Mouse (Mus musculus): Measurements from ENCODE around the gene Tex9. TPM values are rescaled to one million over a fixed set of nuclear protein-coding genes. Genes with fewer than 3 reads are reported as not detected.

The Tex9 gene
- total and polyA plus RNA-seq, 2 experiments from 2014 or later: 21.1 to 44.0 TPM

DNA sequence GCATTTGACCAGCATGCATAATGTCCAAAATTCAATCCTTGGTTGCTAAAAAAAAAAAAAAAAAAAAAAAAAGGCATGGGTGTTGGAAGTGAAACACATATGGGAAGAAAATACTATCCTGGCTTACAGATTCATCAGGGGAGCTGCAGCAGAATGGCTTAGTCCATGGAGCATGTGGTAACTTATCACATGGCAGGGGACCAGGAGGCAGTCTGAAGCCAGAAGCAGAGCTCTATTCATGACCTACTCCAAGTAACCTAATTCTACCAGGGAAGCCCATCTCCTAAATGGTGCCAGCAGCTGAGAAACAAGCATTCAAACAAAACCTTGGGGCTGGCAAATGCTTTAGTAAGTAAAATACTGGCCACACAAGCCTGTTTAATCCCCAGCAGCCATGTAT is 27.2 kb upstream of the Tex9 start:
- H3K9me3 ChIP-seq (ENCODE audit: low read length): no peaks in the 10 kb centered on the region
- no peak overlapping the region for H3K4me3 ChIP-seq (ENCODE audit: low read depth, low read length)
- ATAC-seq (ENCODE audit: low FRiP score): no peak
- H3K4me2 ChIP-seq (ENCODE audit: low read depth, low read length, poor library complexity, severe bottlenecking): no peak overlapping the region
- H3K27me3 ChIP-seq (ENCODE audit: insufficient read depth, low read length): no peaks in the 10 kb centered on the region
- H3K27ac ChIP-seq (ENCODE audit: low read depth, low read length): no peak overlapping the region
- no peak for TF ChIP-seq CTCF (IDR thresholded peaks at IDR 0.05)
- DNase-seq (ENCODE audit: low spot score): no peak
- no peaks in the 10 kb centered on the region for H3K4me1 ChIP-seq (ENCODE audit: insufficient read depth, low read length)
- no peaks in the 10 kb centered on the region for H3K36me3 ChIP-seq (ENCODE audit: insufficient read depth, low read length)
- no peak overlapping the region for H3K9ac ChIP-seq (replicated peaks; ENCODE audit: low read length, poor library complexity, severe bottlenecking)

DNA sequence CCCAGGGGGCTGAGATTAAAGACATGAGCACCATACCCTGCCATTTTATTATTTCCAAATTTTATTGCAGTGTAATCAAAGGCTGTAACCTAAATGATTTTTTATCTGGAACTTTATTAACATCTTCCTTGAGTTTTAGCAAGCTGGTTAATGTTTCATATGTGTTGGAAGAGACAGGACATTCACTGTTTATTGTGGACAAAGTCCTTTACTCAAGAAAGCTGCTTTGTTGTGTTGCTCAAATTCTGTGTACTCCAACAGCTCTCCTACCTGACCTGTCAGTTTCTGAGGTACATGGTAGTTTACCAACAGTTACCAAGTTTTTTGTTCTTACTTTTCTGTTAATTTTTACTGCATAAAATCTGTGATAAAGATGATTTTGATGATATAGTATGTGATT is 23.4 kb upstream of the Tex9 start:
- Histone ChIP-seq H3K9ac (replicated peaks; ENCODE audit: low read length, poor library complexity, severe bottlenecking) (no peak overlapping the region), H3K27ac (ENCODE audit: low read depth, low read length) (no peak overlapping the region)
- DNase-seq (ENCODE audit: low spot score): no peak

GRCm38 (mm10) chr9:72512229-72512981 is 20.4 kb upstream of the Tex9 start:
- Histone ChIP-seq H3K4me2 (ENCODE audit: low read depth, low read length, poor library complexity, severe bottlenecking) (no peak overlapping the region), H3K27ac (ENCODE audit: low read depth, low read length) (no peak overlapping the region), H3K9me3 (ENCODE audit: low read length) (no peaks in the 10 kb centered on the region), H3K36me3 (ENCODE audit: insufficient read depth, low read length) (no peaks in the 10 kb centered on the region), H3K9ac (replicated peaks; ENCODE audit: low read length, poor library complexity, severe bottlenecking) (no peak overlapping the region), H3K4me3 (ENCODE audit: low read depth, low read length) (no peak overlapping the region), H3K27me3 (ENCODE audit: insufficient read depth, low read length) (no peaks in the 10 kb centered on the region), H3K4me1 (ENCODE audit: insufficient read depth, low read length) (no peaks in the 10 kb centered on the region)
- 44% methylated on average over 11 of the region's 11 CpGs for WGBS
- DNase-seq (ENCODE audit: low spot score) (peak; percentile 42), ATAC-seq (ENCODE audit: low FRiP score) (no peak)
- TF ChIP-seq CTCF (IDR thresholded peaks at IDR 0.05): no peak

More for the DNA sequence above, 23.4 kb upstream of the Tex9 start:
- Histone ChIP-seq H3K4me1 (ENCODE audit: insufficient read depth, low read length) (no peaks in the 10 kb centered on the region), H3K9me3 (ENCODE audit: low read length) (no peaks in the 10 kb centered on the region), H3K4me2 (ENCODE audit: low read depth, low read length, poor library complexity, severe bottlenecking) (no peak overlapping the region), H3K27me3 (ENCODE audit: insufficient read depth, low read length) (no peaks in the 10 kb centered on the region), H3K4me3 (ENCODE audit: low read depth, low read length) (no peak overlapping the region), H3K36me3 (ENCODE audit: insufficient read depth, low read length) (no peaks in the 10 kb centered on the region)
- no peak for TF ChIP-seq CTCF (IDR thresholded peaks at IDR 0.05)
- no peak for ATAC-seq (ENCODE audit: low FRiP score)

- no peak for DNase-seq (ENCODE audit: low spot score)
- Histone ChIP-seq H3K27ac (ENCODE audit: low read depth, low read length) (no peak overlapping the region), H3K9ac (replicated peaks; ENCODE audit: low read length, poor library complexity, severe bottlenecking) (no peak overlapping the region), H3K4me2 (ENCODE audit: low read depth, low read length, poor library complexity, severe bottlenecking) (no peak overlapping the region), H3K27me3 (ENCODE audit: insufficient read depth, low read length) (no peaks in the 10 kb centered on the region), H3K4me1 (ENCODE audit: insufficient read depth, low read length) (no peaks in the 10 kb centered on the region), H3K4me3 (ENCODE audit: low read depth, low read length) (no peak overlapping the region), H3K9me3 (ENCODE audit: low read length) (no peaks in the 10 kb centered on the region), H3K36me3 (ENCODE audit: insufficient read depth, low read length) (no peaks in the 10 kb centered on the region)
- no peak for TF ChIP-seq CTCF (IDR thresholded peaks at IDR 0.05)
- WGBS: 66% methylated on average over 3 of the region's 3 CpGs
- ATAC-seq (ENCODE audit: low FRiP score): no peak
These were observed 5.2 kb upstream of the Tex9 start for GRCm38 (mm10) chr9:72497171-72497570.

DNA sequence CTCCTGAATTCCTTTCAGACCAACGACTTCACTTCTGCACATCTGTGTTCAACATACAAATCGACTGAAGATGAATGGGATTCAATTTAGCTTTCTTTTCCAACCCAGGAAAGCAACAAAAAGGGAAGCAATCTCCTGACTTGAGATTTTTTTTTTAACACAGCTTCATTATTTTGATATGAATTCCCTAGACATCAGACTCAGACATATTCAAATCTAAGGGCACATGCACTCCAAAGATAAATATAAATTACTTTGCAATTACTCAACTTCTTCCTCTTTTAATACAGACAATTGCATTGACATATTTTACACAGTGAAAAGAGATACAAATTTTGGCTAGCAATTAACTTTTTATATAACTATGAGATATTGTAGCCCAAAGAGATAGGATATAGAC is 4.7 kb upstream of the Tex9 start:
- WGBS: 56% methylated on average over 2 of the region's 2 CpGs
- no peak for ATAC-seq (ENCODE audit: low FRiP score)

DNA sequence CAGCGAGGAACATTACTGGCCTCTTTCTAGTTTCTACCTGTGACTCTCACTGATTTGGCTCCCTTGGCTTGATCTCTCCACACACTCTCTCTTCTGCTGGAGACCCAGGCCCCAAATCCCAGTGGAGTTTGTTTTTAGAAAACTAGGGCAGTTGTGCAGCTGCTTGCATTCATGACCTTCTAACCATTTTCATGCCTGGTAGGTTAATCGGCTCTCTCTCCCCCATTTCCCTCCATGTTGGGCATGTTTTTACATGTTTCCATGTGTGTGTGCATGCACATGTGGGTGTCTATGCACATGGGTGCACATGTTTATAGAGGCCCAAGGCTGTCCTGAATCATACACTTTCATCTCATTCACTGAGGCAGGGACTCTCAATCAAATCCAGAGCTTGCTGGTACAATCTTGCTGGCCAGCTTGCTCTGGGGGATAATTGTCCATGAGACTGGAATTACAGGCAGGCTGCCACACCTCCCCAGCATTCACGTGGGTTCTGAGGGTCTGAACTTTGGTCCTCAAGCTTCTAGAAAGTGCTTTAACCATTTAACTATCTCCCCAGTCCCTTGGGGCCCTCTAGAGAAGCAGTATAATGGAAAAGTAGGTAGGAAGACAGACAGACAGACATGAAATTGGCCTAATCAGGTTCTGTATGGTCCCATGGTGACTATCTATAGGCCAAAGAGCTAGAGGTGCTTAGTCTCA is 2.1 kb upstream of the Tex9 start:
- Histone ChIP-seq H3K9me3 (ENCODE audit: low read length) (no peaks in the 10 kb centered on the region), H3K4me2 (ENCODE audit: low read depth, low read length, poor library complexity, severe bottlenecking) (no peak overlapping the region), H3K27me3 (ENCODE audit: insufficient read depth, low read length) (no peaks in the 10 kb centered on the region), H3K36me3 (ENCODE audit: insufficient read depth, low read length) (no peaks in the 10 kb centered on the region), H3K4me1 (ENCODE audit: insufficient read depth, low read length) (no peaks in the 10 kb centered on the region; the same call in 1 of the 2 replicates), H3K9ac (replicated peaks; ENCODE audit: low read length, poor library complexity, severe bottlenecking) (no peak overlapping the region), H3K27ac (ENCODE audit: low read depth, low read length) (no peak overlapping the region), H3K4me3 (ENCODE audit: low read depth, low read length) (no peak overlapping the region)
- no peak for DNase-seq (ENCODE audit: low spot score)
- 84% methylated on average over 3 of the region's 3 CpGs for WGBS
- no peak for ATAC-seq (ENCODE audit: low FRiP score)
- no peak for TF ChIP-seq CTCF (IDR thresholded peaks at IDR 0.05)

More for the DNA sequence above, 4.7 kb upstream of the Tex9 start:
- no peaks in the 10 kb centered on the region for H3K4me1 ChIP-seq (ENCODE audit: insufficient read depth, low read length)
- no peaks in the 10 kb centered on the region for H3K27me3 ChIP-seq (ENCODE audit: insufficient read depth, low read length)
- H3K9ac ChIP-seq (replicated peaks; ENCODE audit: low read length, poor library complexity, severe bottlenecking): no peak overlapping the region
- H3K27ac ChIP-seq (ENCODE audit: low read depth, low read length): no peak overlapping the region
- no peaks in the 10 kb centered on the region for H3K36me3 ChIP-seq (ENCODE audit: insufficient read depth, low read length)
- TF ChIP-seq CTCF (IDR thresholded peaks at IDR 0.05): no peak
- H3K4me3 ChIP-seq (ENCODE audit: low read depth, low read length): no peak overlapping the region
- no peak overlapping the region for H3K4me2 ChIP-seq (ENCODE audit: low read depth, low read length, poor library complexity, severe bottlenecking)
- no peaks in the 10 kb centered on the region for H3K9me3 ChIP-seq (ENCODE audit: low read length)
- DNase-seq (ENCODE audit: low spot score): no peak
